Mouse (Mus musculus): Measurements from ENCODE around the gene Ccer2.

DNA sequence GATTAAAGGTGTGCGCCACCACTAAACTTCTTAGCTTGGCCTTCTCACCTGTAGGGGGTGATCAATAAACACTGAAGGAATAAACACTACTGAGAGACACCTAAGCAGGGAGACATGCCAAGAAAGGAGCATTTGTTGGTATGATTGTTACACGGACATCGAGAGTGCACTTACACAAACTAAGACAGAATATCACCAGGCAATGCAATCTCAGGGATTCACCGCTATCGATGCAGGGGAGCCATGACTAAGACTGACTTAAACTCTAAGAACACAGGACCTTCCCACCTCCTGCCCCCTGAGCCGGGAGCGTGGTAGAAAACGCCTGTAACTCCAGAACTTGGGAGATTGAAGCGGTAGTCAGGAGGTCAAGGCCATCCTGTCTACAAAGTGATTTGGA, 15.0 kb upstream of the Ccer2 start:
- TF ChIP-seq CTCF (IDR thresholded peaks at IDR 0.05; ENCODE audit: borderline replicate concordance, control insufficient read depth, extremely low read depth, insufficient read depth, low read length, poor library complexity) (no peak), POLR2A (IDR thresholded peaks at IDR 0.05; ENCODE audit: control insufficient read depth, extremely low read depth, insufficient read depth, low read length, poor library complexity) (no peak)
